21 mouse cellular contexts compared by ENCODE assay signal in the genomic region with DNA sequence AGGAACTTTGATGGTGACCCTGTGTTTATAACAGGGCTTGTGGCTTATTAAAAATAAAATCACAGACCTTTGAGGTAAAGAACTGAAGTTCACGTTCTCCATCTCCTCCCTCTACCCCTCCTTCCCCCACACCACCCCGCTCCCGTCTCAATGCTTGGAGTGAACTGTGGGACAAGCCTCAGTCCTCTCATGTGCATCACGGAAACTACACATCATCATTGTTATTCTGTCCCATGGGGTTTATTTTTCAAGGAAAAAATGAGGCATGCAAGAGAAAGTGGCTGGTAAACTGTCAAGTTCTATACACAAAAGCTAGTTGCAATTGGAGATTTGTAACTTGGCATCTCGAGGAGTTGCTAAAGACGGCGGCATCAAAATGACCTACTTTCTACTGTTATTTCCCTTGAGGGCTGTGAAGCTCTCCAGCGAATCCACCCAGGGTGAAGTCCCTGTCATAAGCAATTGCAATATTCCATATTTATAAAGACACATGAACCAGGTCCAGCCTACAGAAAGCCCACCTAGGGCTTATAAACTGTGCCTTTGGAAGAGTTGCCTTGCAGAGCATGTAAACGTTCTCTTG.
"Had no signal": no experiment of that assay in that cellular context is flagged by ENCODE, and none has a peak within 500 bp of the region (broad histone marks: within the 10 kb centered on the region; RNA-seq: fewer than 3 reads in every experiment).

No protein-coding gene starts in this region.

- H3K27ac ChIP-seq: limb, embryonic 13.5 days; liver, embryonic 13.5 days; lung, embryonic 15.5 days; midbrain, embryonic 10.5 days; midbrain, embryonic 13.5 days; neural tube, embryonic 13.5 days; stomach, embryonic 15.5 days had no signal

- H3K27me3 ChIP-seq: limb, embryonic 13.5 days; liver, embryonic 13.5 days; lung, embryonic 15.5 days; neural tube, embryonic 13.5 days; stomach, embryonic 15.5 days had no signal

- H3K9ac ChIP-seq: limb, embryonic 13.5 days; liver, embryonic 13.5 days; lung, embryonic 15.5 days; midbrain, embryonic 13.5 days; neural tube, embryonic 13.5 days; stomach, embryonic 15.5 days had no signal

- DNase-seq: kidney, adult 11 months; kidney, adult 9 months; kidney, postnatal 14 days; kidney, postnatal 4 days; left cerebral cortex, postnatal 4 days; liver; liver, embryonic 13.5 days; lung, postnatal 36 days; right cerebral cortex, adult 18-20 months; right cerebral cortex, postnatal 14 days; right cerebral cortex, postnatal 4 days; thymus, postnatal 25 days had no signal

- H3K36me3 ChIP-seq: limb, embryonic 13.5 days; liver, embryonic 13.5 days; lung, embryonic 15.5 days; midbrain, embryonic 10.5 days; midbrain, embryonic 13.5 days; neural tube, embryonic 13.5 days; stomach, embryonic 15.5 days had no signal

- H3K4me2 ChIP-seq: limb, embryonic 13.5 days; liver, embryonic 13.5 days; lung, embryonic 15.5 days; midbrain, embryonic 13.5 days; neural tube, embryonic 13.5 days; stomach, embryonic 15.5 days had no signal

- ATAC-seq: midbrain, embryonic 13.5 days; midbrain, embryonic 16.5 days had no signal

- H3K4me3 ChIP-seq: limb, embryonic 13.5 days; liver, embryonic 13.5 days; lung, embryonic 15.5 days; megakaryocyte, embryonic 14.5 days; midbrain, embryonic 10.5 days; midbrain, embryonic 13.5 days; myocyte; neural tube, embryonic 13.5 days; stomach, embryonic 15.5 days had no signal

- H3K9me3 ChIP-seq: limb, embryonic 13.5 days; liver, embryonic 13.5 days; lung, embryonic 15.5 days; megakaryocyte, embryonic 14.5 days; midbrain, embryonic 10.5 days; midbrain, embryonic 13.5 days; neural tube, embryonic 13.5 days; stomach, embryonic 15.5 days had no signal
